In genomic region chr10:42854838-42855237, GRCm38 (mm10) we compare ENCODE assay signal across 19 mouse cellular contexts. TPM values are rescaled to one million over a fixed set of nuclear protein-coding genes. Genes with fewer than 3 reads are reported as not detected.
DNase-seq lines count a peak whose midpoint lies in the region; ATAC-seq lines count a peak whose summit lies in the region.
"Had no signal": no experiment of that assay in that cellular context is flagged by ENCODE, and none has a peak within 500 bp of the region (broad histone marks: within the 10 kb centered on the region; RNA-seq: fewer than 3 reads in every experiment).

No protein-coding gene starts in this region.

- H3K27ac ChIP-seq in forebrain, embryonic 10.5 days = peak overlapping the region; percentile 66; the same call in 1 of the 2 replicates
- no peak overlapping the region for H3K27ac ChIP-seq in forebrain, embryonic 12.5 days
- 0 out of 2 replicates have a peak overlapping the region, but pooled peaks have one; percentile 6 for H3K27ac ChIP-seq in hindbrain, embryonic 12.5 days
- no peak overlapping the region for H3K27ac ChIP-seq in hindbrain, embryonic 16.5 days (ENCODE audit: low read depth, low read length)
- peak overlapping the region; percentile 73 for H3K27ac ChIP-seq in midbrain, embryonic 10.5 days (replicated peaks)
- no peak overlapping the region for H3K27ac ChIP-seq in midbrain, embryonic 15.5 days
- H3K27ac ChIP-seq: forebrain, embryonic 15.5 days; hindbrain, embryonic 14.5 days; layer of hippocampus, adult 2 months; neural tube, embryonic 15.5 days had no signal

- H3K9me3 ChIP-seq in forebrain, embryonic 10.5 days = peaks cover 12% of the 10 kb centered on the region; the same call in 1 of the 2 replicates
- 0 out of 2 replicates have a peak, but pooled peaks cover 6% of the 10 kb centered on the region for H3K9me3 ChIP-seq in forebrain, embryonic 12.5 days
- no peaks in the 10 kb centered on the region for H3K9me3 ChIP-seq in hindbrain, embryonic 12.5 days (replicated peaks)
- H3K9me3 ChIP-seq in hindbrain, embryonic 16.5 days (ENCODE audit: control insufficient read depth, low read length) = no peaks in the 10 kb centered on the region
- H3K9me3 ChIP-seq in midbrain, embryonic 10.5 days (replicated peaks) = no peaks in the 10 kb centered on the region; the same call in 1 of the 2 replicates
- no peaks in the 10 kb centered on the region for H3K9me3 ChIP-seq in midbrain, embryonic 15.5 days
- H3K9me3 ChIP-seq: forebrain, embryonic 15.5 days; neural tube, embryonic 15.5 days had no signal

- H3K36me3 ChIP-seq in forebrain, embryonic 10.5 days (replicated peaks) = no peaks in the 10 kb centered on the region
- no peaks in the 10 kb centered on the region for H3K36me3 ChIP-seq in forebrain, embryonic 12.5 days (replicated peaks)
- no peaks in the 10 kb centered on the region for H3K36me3 ChIP-seq in hindbrain, embryonic 12.5 days
- H3K36me3 ChIP-seq in hindbrain, embryonic 16.5 days (ENCODE audit: control insufficient read depth, insufficient read depth, low read length) = no peaks in the 10 kb centered on the region
- H3K36me3 ChIP-seq in midbrain, embryonic 10.5 days = no peaks in the 10 kb centered on the region
- H3K36me3 ChIP-seq in midbrain, embryonic 15.5 days (replicated peaks) = no peaks in the 10 kb centered on the region
- H3K36me3 ChIP-seq: forebrain, embryonic 15.5 days; neural tube, embryonic 15.5 days had no signal

- no peak for DNase-seq in forebrain, embryonic 10.5 days (ENCODE audit: extremely low spot score, low spot score)
- no peak for DNase-seq in midbrain, embryonic 10.5 days (ENCODE audit: low spot score)
- no peak for DNase-seq in testis, postnatal 10 days (ENCODE audit: low spot score)
- DNase-seq in layer of hippocampus, adult 9-10 months (ENCODE audit: low spot score) = no peak
- DNase-seq: adrenal gland, adult 8-10 months; cerebellum, adult 8-10 months; gastrocnemius, postnatal 36 days; liver, postnatal 0 days had no signal

- H3K4me3 ChIP-seq in forebrain, embryonic 10.5 days = no peak overlapping the region
- H3K4me3 ChIP-seq in forebrain, embryonic 12.5 days (replicated peaks) = no peak overlapping the region
- H3K4me3 ChIP-seq in hindbrain, embryonic 12.5 days = no peak overlapping the region
- no peak overlapping the region for H3K4me3 ChIP-seq in hindbrain, embryonic 16.5 days (ENCODE audit: low read length)
- H3K4me3 ChIP-seq in midbrain, embryonic 10.5 days = no peak overlapping the region
- H3K4me3 ChIP-seq in midbrain, embryonic 15.5 days = no peak overlapping the region
- H3K4me3 ChIP-seq: forebrain, embryonic 15.5 days; layer of hippocampus, adult 2 months; megakaryocyte, embryonic 14.5 days; neural tube, embryonic 15.5 days had no signal

- no peak for ATAC-seq in forebrain, embryonic 12.5 days (ENCODE audit: low FRiP score)
- no peak for ATAC-seq in hindbrain, embryonic 12.5 days (ENCODE audit: low FRiP score)
- ATAC-seq in hindbrain, embryonic 16.5 days = no peak
- ATAC-seq in midbrain, embryonic 15.5 days (replicated peaks) = no peak
- ATAC-seq: forebrain, embryonic 15.5 days; liver, postnatal 0 days; midbrain, embryonic 16.5 days; Patski had no signal

- peaks cover 18% of the 10 kb centered on the region for H3K4me1 ChIP-seq in forebrain, embryonic 10.5 days
- H3K4me1 ChIP-seq in forebrain, embryonic 12.5 days = peaks cover 14% of the 10 kb centered on the region
- peaks cover 14% of the 10 kb centered on the region for H3K4me1 ChIP-seq in hindbrain, embryonic 12.5 days
- H3K4me1 ChIP-seq in hindbrain, embryonic 16.5 days (ENCODE audit: control insufficient read depth, insufficient read depth, low read depth, low read length) = peaks cover 9% of the 10 kb centered on the region
- peaks cover 14% of the 10 kb centered on the region for H3K4me1 ChIP-seq in midbrain, embryonic 10.5 days
- peaks cover 8% of the 10 kb centered on the region for H3K4me1 ChIP-seq in midbrain, embryonic 15.5 days

- WGBS in forebrain, embryonic 10.5 days = 60% methylated on average over 4 of the region's 4 CpGs
- 48% methylated on average over 4 of the region's 4 CpGs for WGBS in forebrain, embryonic 12.5 days
- 56% methylated on average over 4 of the region's 4 CpGs for WGBS in hindbrain, embryonic 12.5 days
- 45% methylated on average over 4 of the region's 4 CpGs for WGBS in hindbrain, embryonic 16.5 days
- WGBS in midbrain, embryonic 10.5 days = 59% methylated on average over 4 of the region's 4 CpGs
- WGBS in midbrain, embryonic 15.5 days = 49% methylated on average over 4 of the region's 4 CpGs

- H3K9ac ChIP-seq in forebrain, embryonic 12.5 days = no peak overlapping the region
- no peak overlapping the region for H3K9ac ChIP-seq in hindbrain, embryonic 12.5 days
- no peak overlapping the region for H3K9ac ChIP-seq in hindbrain, embryonic 16.5 days (ENCODE audit: low read depth, low read length)
- H3K9ac ChIP-seq in midbrain, embryonic 15.5 days = no peak overlapping the region
- H3K9ac ChIP-seq: forebrain, embryonic 15.5 days; hindbrain, embryonic 14.5 days; liver, postnatal 0 days; neural tube, embryonic 15.5 days had no signal

- H3K4me2 ChIP-seq in forebrain, embryonic 12.5 days = no peak overlapping the region
- H3K4me2 ChIP-seq in hindbrain, embryonic 12.5 days (replicated peaks) = no peak overlapping the region
- no peak overlapping the region for H3K4me2 ChIP-seq in hindbrain, embryonic 16.5 days (ENCODE audit: low read length)
- H3K4me2 ChIP-seq in midbrain, embryonic 15.5 days = no peak overlapping the region
- H3K4me2 ChIP-seq: forebrain, embryonic 15.5 days; hindbrain, embryonic 14.5 days; neural tube, embryonic 15.5 days had no signal

- H3K27me3 ChIP-seq in forebrain, embryonic 10.5 days (ENCODE audit: poor library complexity, severe bottlenecking) = peaks cover 44% of the 10 kb centered on the region
- peaks cover 13% of the 10 kb centered on the region; the same call in 1 of the 2 replicates for H3K27me3 ChIP-seq in forebrain, embryonic 12.5 days
- peaks cover 3% of the 10 kb centered on the region; the same call in 1 of the 2 replicates for H3K27me3 ChIP-seq in hindbrain, embryonic 12.5 days
- no peaks in the 10 kb centered on the region for H3K27me3 ChIP-seq in hindbrain, embryonic 16.5 days (replicated peaks; ENCODE audit: control insufficient read depth, insufficient read depth, low read length)
- H3K27me3 ChIP-seq in midbrain, embryonic 10.5 days (ENCODE audit: low read depth, poor library complexity, severe bottlenecking) = peaks cover under 1% of the 10 kb centered on the region; the same call in 1 of the 2 replicates
- no peaks in the 10 kb centered on the region for H3K27me3 ChIP-seq in midbrain, embryonic 15.5 days (replicated peaks)
- H3K27me3 ChIP-seq: forebrain, embryonic 15.5 days; neural tube, embryonic 15.5 days; Patski had no signal

RNA-seq across cellular contexts. Expression of gene Scml4, which starts 5.3 kb away (rescaled TPM):
- polyA plus RNA-seq in forebrain, embryonic 10.5 days (2016; fragmentation: Nextera tagmentation; extraction: Ambion mirVana) = 0.19 and 0.36 TPM in 2 replicates
- polyA plus RNA-seq in forebrain, embryonic 12.5 days (2016; fragmentation: Nextera tagmentation; extraction: Ambion mirVana) = 2.9 and 3.0 TPM in 2 replicates
- 4.0 and 4.3 TPM in 2 replicates for polyA plus RNA-seq in hindbrain, embryonic 12.5 days (2016; fragmentation: Nextera tagmentation; extraction: Ambion mirVana)
- 9.1 and 11.6 TPM in 2 replicates for polyA plus RNA-seq in hindbrain, embryonic 16.5 days (2015; fragmentation: Nextera tagmentation; extraction: Ambion mirVana)
- 0.17 and 0.97 TPM in 2 replicates for polyA plus RNA-seq in midbrain, embryonic 10.5 days (2016; fragmentation: Nextera tagmentation; extraction: Ambion mirVana)
- polyA plus RNA-seq in midbrain, embryonic 15.5 days (2015; fragmentation: Nextera tagmentation; extraction: Ambion mirVana) = 19.2 and 19.9 TPM in 2 replicates

Comparison
In these comparisons a context has a peak if more than half of its experiments do, and no peak if none do; other contexts are left out.
1. H3K27ac ChIP-seq: peak in forebrain, embryonic 10.5 days (single experiment), hindbrain, embryonic 12.5 days (single experiment) and midbrain, embryonic 10.5 days (single experiment); none in forebrain, embryonic 12.5 days (single experiment), hindbrain, embryonic 16.5 days (single experiment) and midbrain, embryonic 15.5 days (single experiment).